10 mouse cellular contexts compared by ENCODE assay signal in genomic region chr5:108034194-108034593, GRCm38 (mm10). TPM values are rescaled to one million over a fixed set of nuclear protein-coding genes. Genes with fewer than 3 reads are reported as not detected.
DNase-seq lines count a peak whose midpoint lies in the region; ATAC-seq lines count a peak whose summit lies in the region.
"Had no signal": no experiment of that assay in that cellular context is flagged by ENCODE, and none has a peak within 500 bp of the region (broad histone marks: within the 10 kb centered on the region; RNA-seq: fewer than 3 reads in every experiment).

No protein-coding gene starts in this region.

- intact Hi-C loops in left cerebral cortex, postnatal 25 days (cut with DNase I) = loop anchor here (5.0 kb wide), 1 partner anchor 112 kb away; no protein-coding TSS in a partner anchor

- no peak overlapping the region for H3K27ac ChIP-seq in embryonic facial prominence, embryonic 11.5 days (replicated peaks; ENCODE audit: low read depth, low read length)
- H3K27ac ChIP-seq in embryonic facial prominence, embryonic 10.5 days (replicated peaks) = no peak overlapping the region
- no peak overlapping the region for H3K27ac ChIP-seq in limb, embryonic 11.5 days (replicated peaks; ENCODE audit: low read depth, low read length)
- no peak overlapping the region for H3K27ac ChIP-seq in limb, embryonic 10.5 days
- H3K27ac ChIP-seq: heart, embryonic 15.5 days; macrophage had no signal

- WGBS in embryonic facial prominence, embryonic 11.5 days = 36% methylated on average over 3 of the region's 4 CpGs
- 36% methylated on average over 4 of the region's 4 CpGs for WGBS in embryonic facial prominence, embryonic 10.5 days
- 30% methylated on average over 4 of the region's 4 CpGs for WGBS in limb, embryonic 11.5 days
- 35% methylated on average over 4 of the region's 4 CpGs for WGBS in limb, embryonic 10.5 days

- no peak for ATAC-seq in embryonic facial prominence, embryonic 11.5 days (replicated peaks; ENCODE audit: insufficient number of reproducible peaks, low FRiP score, low TSS enrichment, low read depth)
- ATAC-seq in limb, embryonic 11.5 days (ENCODE audit: insufficient number of reproducible peaks, low FRiP score, low TSS enrichment, low read depth) = peak; percentile 39; the same call in 1 of the 2 replicates

- H3K4me3 ChIP-seq in embryonic facial prominence, embryonic 11.5 days (ENCODE audit: low read depth, low read length) = no peak overlapping the region
- H3K4me3 ChIP-seq in embryonic facial prominence, embryonic 10.5 days = no peak overlapping the region
- no peak overlapping the region for H3K4me3 ChIP-seq in limb, embryonic 11.5 days (ENCODE audit: low read depth, low read length)
- no peak overlapping the region for H3K4me3 ChIP-seq in limb, embryonic 10.5 days
- H3K4me3 ChIP-seq: heart, embryonic 15.5 days had no signal

- no peak overlapping the region for H3K9ac ChIP-seq in embryonic facial prominence, embryonic 11.5 days (replicated peaks; ENCODE audit: low read length)
- H3K9ac ChIP-seq in limb, embryonic 11.5 days (ENCODE audit: low read length) = no peak overlapping the region
- H3K9ac ChIP-seq: heart, embryonic 15.5 days had no signal

- no peaks in the 10 kb centered on the region for H3K27me3 ChIP-seq in embryonic facial prominence, embryonic 11.5 days (ENCODE audit: control insufficient read depth, insufficient read depth, low read length)
- H3K27me3 ChIP-seq in embryonic facial prominence, embryonic 10.5 days (replicated peaks; ENCODE audit: low read depth, poor library complexity, severe bottlenecking) = no peaks in the 10 kb centered on the region
- H3K27me3 ChIP-seq in limb, embryonic 11.5 days (ENCODE audit: control insufficient read depth, insufficient read depth, low read length) = no peaks in the 10 kb centered on the region
- H3K27me3 ChIP-seq in limb, embryonic 10.5 days (ENCODE audit: low read depth, poor library complexity, severe bottlenecking) = no peaks in the 10 kb centered on the region
- H3K27me3 ChIP-seq in splenic B cell, adult 2 months (ENCODE audit: control insufficient read depth, insufficient read depth, low read length, poor library complexity, severe bottlenecking) = no peaks in the 10 kb centered on the region
- H3K27me3 ChIP-seq: heart, embryonic 15.5 days had no signal

- no peak overlapping the region for H3K4me2 ChIP-seq in embryonic facial prominence, embryonic 11.5 days (ENCODE audit: low read depth, low read length)
- H3K4me2 ChIP-seq in limb, embryonic 11.5 days (ENCODE audit: low read depth, severe bottlenecking) = no peak overlapping the region
- H3K4me2 ChIP-seq: heart, embryonic 15.5 days had no signal

- H3K9me3 ChIP-seq in embryonic facial prominence, embryonic 11.5 days (replicated peaks; ENCODE audit: control insufficient read depth, low read length) = no peaks in the 10 kb centered on the region
- no peaks in the 10 kb centered on the region for H3K9me3 ChIP-seq in embryonic facial prominence, embryonic 10.5 days
- H3K9me3 ChIP-seq in limb, embryonic 11.5 days (ENCODE audit: control insufficient read depth, low read length) = no peaks in the 10 kb centered on the region
- H3K9me3 ChIP-seq in limb, embryonic 10.5 days (replicated peaks) = no peaks in the 10 kb centered on the region
- H3K9me3 ChIP-seq: heart, embryonic 15.5 days had no signal

- no peaks in the 10 kb centered on the region for H3K4me1 ChIP-seq in embryonic facial prominence, embryonic 11.5 days (ENCODE audit: control insufficient read depth, insufficient read depth, low read length)
- no peaks in the 10 kb centered on the region for H3K4me1 ChIP-seq in embryonic facial prominence, embryonic 10.5 days
- H3K4me1 ChIP-seq in limb, embryonic 11.5 days (ENCODE audit: control insufficient read depth, insufficient read depth, low read length) = no peaks in the 10 kb centered on the region
- H3K4me1 ChIP-seq in limb, embryonic 10.5 days = no peaks in the 10 kb centered on the region
- H3K4me1 ChIP-seq: heart, embryonic 15.5 days had no signal

- peak; percentile 80 for DNase-seq in embryonic facial prominence, embryonic 11.5 days (ENCODE audit: low spot score)
- DNase-seq in embryonic facial prominence, embryonic 10.5 days (ENCODE audit: low spot score) = no peak
- DNase-seq in limb, embryonic 11.5 days (ENCODE audit: low spot score) = no peak
- no peak for DNase-seq in limb, embryonic 10.5 days (ENCODE audit: low spot score)
- peak; percentile 43 for DNase-seq in c-Kit-positive CD71-negative TER-119-negative erythroid progenitor cells, embryonic 14.5 days (ENCODE audit: low read depth)
- peak; percentile 35 to 65 for DNase-seq in left cerebral cortex, postnatal 25 days (ENCODE audit: low spot score in 2 of 2)
- peak; percentile 81 for DNase-seq in splenic B cell, adult 2 months (ENCODE audit: low read depth, low spot score)
- no peak for DNase-seq in spleen, postnatal 10 days (ENCODE audit: low spot score in 2 of 2)

- H3K36me3 ChIP-seq in embryonic facial prominence, embryonic 11.5 days (replicated peaks; ENCODE audit: control insufficient read depth, insufficient read depth, low read depth, low read length) = no peaks in the 10 kb centered on the region
- no peaks in the 10 kb centered on the region for H3K36me3 ChIP-seq in embryonic facial prominence, embryonic 10.5 days (replicated peaks)
- H3K36me3 ChIP-seq in limb, embryonic 11.5 days (ENCODE audit: control insufficient read depth, insufficient read depth, low read length) = no peaks in the 10 kb centered on the region
- H3K36me3 ChIP-seq in limb, embryonic 10.5 days = no peaks in the 10 kb centered on the region
- no peaks in the 10 kb centered on the region for H3K36me3 ChIP-seq in splenic B cell, adult 2 months (ENCODE audit: control insufficient read depth, insufficient read depth, low read length, poor library complexity, severe bottlenecking)
- H3K36me3 ChIP-seq: heart, embryonic 15.5 days had no signal

RNA-seq across cellular contexts. Expression of gene Mtf2, which starts 31.3 kb away (rescaled TPM):
- 160 and 164 TPM in 2 replicates for polyA plus RNA-seq in embryonic facial prominence, embryonic 11.5 days (2014; fragmentation: Nextera tagmentation; extraction: Ambion mirVana)
- 182 and 183 TPM in 2 replicates for polyA plus RNA-seq in embryonic facial prominence, embryonic 10.5 days (2016; fragmentation: Nextera tagmentation; extraction: Ambion mirVana)
- polyA plus RNA-seq in limb, embryonic 11.5 days (2014; fragmentation: Nextera tagmentation; extraction: Ambion mirVana) = 170 and 172 TPM in 2 replicates
- polyA plus RNA-seq in limb, embryonic 10.5 days (2016; fragmentation: Nextera tagmentation; extraction: Ambion mirVana) = 163 and 189 TPM in 2 replicates
- total RNA-seq in left cerebral cortex, postnatal 25 days (2021) = 10 to 100 TPM; 51.7 to 55.8 TPM

RNA-seq across cellular contexts. Expression of gene Fam69a, which starts 47.3 kb away (rescaled TPM):
- polyA plus RNA-seq in embryonic facial prominence, embryonic 11.5 days (2014; fragmentation: Nextera tagmentation; extraction: Ambion mirVana) = 22.1 and 24.3 TPM in 2 replicates
- polyA plus RNA-seq in embryonic facial prominence, embryonic 10.5 days (2016; fragmentation: Nextera tagmentation; extraction: Ambion mirVana) = 16.5 and 16.7 TPM in 2 replicates
- 17.6 and 18.8 TPM in 2 replicates for polyA plus RNA-seq in limb, embryonic 11.5 days (2014; fragmentation: Nextera tagmentation; extraction: Ambion mirVana)
- polyA plus RNA-seq in limb, embryonic 10.5 days (2016; fragmentation: Nextera tagmentation; extraction: Ambion mirVana) = 10.8 and 15.8 TPM in 2 replicates
- 10 to 100 TPM; 31.4 to 32.1 TPM for total RNA-seq in left cerebral cortex, postnatal 25 days (2021)

Comparison
In these comparisons a context has a peak if more than half of its experiments do, and no peak if none do; other contexts are left out.
1. DNase-seq: peak in embryonic facial prominence, embryonic 11.5 days (single experiment), c-Kit-positive CD71-negative TER-119-negative erythroid progenitor cells, embryonic 14.5 days (single experiment), left cerebral cortex, postnatal 25 days (2 of 2) and splenic B cell, adult 2 months (single experiment); none in embryonic facial prominence, embryonic 10.5 days (single experiment), limb, embryonic 11.5 days (single experiment), limb, embryonic 10.5 days (single experiment) and spleen, postnatal 10 days (0 of 2).